Mouse (Mus musculus): ENCODE measurements at regions not wholly inside any gene's neighbourhood (a gene's known extent, or its start where the extent isn't known, plus 50 kb on each side); places are given as distances from the start of the nearest gene placed in this dataset.

GRCm38 (mm10) chr8:98403645-98404032 is 1012.6 kb downstream of the Cdh8 start:
- no peak for DNase-seq (ENCODE audit: low spot score in 2 of 2)

GRCm38 (mm10) chr8:98402852-98403644 is 1013.2 kb downstream of the Cdh8 start:
- no peak for DNase-seq (ENCODE audit: low spot score in 2 of 2)

- no peak for DNase-seq (ENCODE audit: low spot score in 2 of 2)
Observed at GRCm38 (mm10) chr8:98381815-98382214, 1034.5 kb downstream of the Cdh8 start.

GRCm38 (mm10) chr8:98380387-98380786 is 1035.9 kb downstream of the Cdh8 start:
- DNase-seq (ENCODE audit: low spot score in 2 of 2) = no peak

- no peak for DNase-seq (ENCODE audit: low spot score in 2 of 2)
Observed at GRCm38 (mm10) chr8:98377743-98378142, 1038.5 kb downstream of the Cdh8 start.

GRCm38 (mm10) chr8:98372711-98373420 is 1043.4 kb downstream of the Cdh8 start:
- no peak for DNase-seq (ENCODE audit: low spot score in 2 of 2)

- no peak for DNase-seq (ENCODE audit: low spot score in 2 of 2)
Observed at GRCm38 (mm10) chr8:98365378-98366095, 1050.7 kb downstream of the Cdh8 start.

- no peak for DNase-seq (ENCODE audit: low spot score in 2 of 2)
Observed at GRCm38 (mm10) chr8:98337279-98337678, 1079.0 kb downstream of the Cdh8 start.

- no peak for DNase-seq (ENCODE audit: low spot score in 2 of 2)
Observed at GRCm38 (mm10) chr8:98309405-98309990, 1106.8 kb downstream of the Cdh8 start.

- no peak for DNase-seq (ENCODE audit: low spot score in 2 of 2)
Observed at GRCm38 (mm10) chr8:98294975-98295374, 1121.3 kb downstream of the Cdh8 start.

- peak; percentile 5 to 13 for DNase-seq (ENCODE audit: low spot score in 2 of 2)
Observed at GRCm38 (mm10) chr8:98260281-98260680, 1156.0 kb downstream of the Cdh8 start.

- no peak for DNase-seq (ENCODE audit: low spot score in 2 of 2)
Observed at GRCm38 (mm10) chr8:98243328-98243926, 1172.8 kb downstream of the Cdh8 start.

- no peak for DNase-seq (ENCODE audit: low spot score in 2 of 2)
Observed at GRCm38 (mm10) chr8:98214019-98214418, 1202.3 kb downstream of the Cdh8 start.

Measured in layer of hippocampus, adult 8-10 months (tissue).